Mouse (Mus musculus) olfactory bulb, adult 2 months (tissue): Measurements from ENCODE around the gene Tom1l1.

Experiments
- CTCF ChIP-seq: fragments of 200-500 bp; IDR thresholded peaks from 2 replicates; pipeline ENCODE4 v1.5.1; 2012; ENCODE audit warnings: low read depth, mild to moderate bottlenecking, low read length, moderate library complexity; ENCODE audit not compliant: insufficient read depth
- POLR2A ChIP-seq: fragments of 200-500 bp; IDR thresholded peaks from 2 replicates; pipeline ENCODE4 v1.6.1; 2012; ENCODE audit warnings: mild to moderate bottlenecking, low read depth, low read length, moderate library complexity; ENCODE audit not compliant: insufficient read depth

- TF ChIP-seq CTCF (no peak), POLR2A (no peak)
Measured at GRCm38 (mm10) chr11:90687460-90688416, at the start of gene Tom1l1.
